Mouse (Mus musculus) 3T3-L1 (cell line): ENCODE measurements around the gene Hnrnpab.
"Not testable (repeated sequence)": the region's sequence is repeated elsewhere in the genome, so short reads cannot be mapped to it uniquely, and the experiment has no call there.

Source experiments
- DNase-seq: peaks from one replicate; pipeline ENCODE4 v3.0.0-alpha.2; 2015; ENCODE audit warnings: low read depth, low spot score

Hnrnpab gene

DNA sequence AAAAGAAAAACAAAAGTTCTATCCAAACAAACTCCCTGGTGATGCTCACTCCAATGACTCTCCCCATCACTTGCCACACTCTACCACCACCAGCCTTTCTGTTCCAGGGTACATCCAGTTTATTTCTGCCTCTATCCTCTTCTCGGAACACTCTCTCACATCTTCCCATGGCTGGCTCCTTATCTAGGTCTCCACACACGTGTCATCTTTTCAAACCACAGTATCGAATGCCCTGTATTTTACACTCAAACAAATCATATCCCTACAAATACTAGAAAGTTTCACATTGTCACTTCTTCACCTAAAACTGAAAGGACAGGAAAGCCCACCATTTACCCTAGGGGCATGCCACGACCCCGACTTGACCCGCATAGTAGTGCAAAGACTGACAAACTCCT, 28.5 kb upstream of the Hnrnpab start:
- DNase-seq = no peak

DNA sequence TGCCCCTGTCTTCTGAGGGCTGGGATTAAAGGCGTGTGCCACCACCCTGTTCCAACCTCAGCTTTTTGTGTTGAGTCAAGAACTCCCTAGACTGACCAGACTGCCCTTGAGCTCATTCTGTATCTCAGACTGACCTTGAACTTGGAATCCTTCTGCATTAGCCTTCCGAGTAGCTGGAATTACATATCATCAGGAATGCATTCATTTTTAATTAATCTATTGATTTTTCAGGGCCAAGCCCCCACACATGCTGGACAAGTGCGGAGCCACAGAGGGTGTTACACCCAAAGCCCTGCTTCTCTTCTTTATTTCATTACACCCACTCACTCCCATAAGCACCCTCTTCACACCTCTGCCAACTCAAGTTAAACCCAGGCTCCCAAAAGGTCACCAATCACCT, 27.1 kb upstream of the Hnrnpab start:
- DNase-seq = no peak

DNA sequence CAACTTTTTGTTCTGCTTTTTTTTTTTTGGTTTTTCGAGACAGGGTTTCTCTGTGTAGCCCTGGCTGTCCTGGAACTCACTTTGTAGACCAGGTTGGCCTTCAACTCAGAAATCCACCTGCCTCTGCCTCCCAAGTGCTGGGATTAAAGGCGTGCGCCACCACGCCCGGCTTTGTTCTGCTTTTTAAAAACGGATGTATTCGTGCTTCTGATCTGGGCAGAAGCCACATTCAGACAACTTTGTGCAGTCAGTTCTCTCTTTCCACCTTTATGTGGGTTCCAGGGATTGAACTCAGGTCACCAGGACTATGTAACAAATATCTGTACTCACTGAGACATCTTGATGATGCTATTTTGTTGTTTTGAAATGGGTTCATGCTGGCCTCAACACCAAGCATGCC, 26.6 kb upstream of the Hnrnpab start:
- not testable (repeated sequence) for DNase-seq

GRCm38 (mm10) chr11:51632130-51632753, 25.6 kb upstream of the Hnrnpab start:
- DNase-seq = no peak

- DNase-seq = no peak
These were observed 23.1 kb upstream of the Hnrnpab start for GRCm38 (mm10) chr11:51629651-51630314.

DNA sequence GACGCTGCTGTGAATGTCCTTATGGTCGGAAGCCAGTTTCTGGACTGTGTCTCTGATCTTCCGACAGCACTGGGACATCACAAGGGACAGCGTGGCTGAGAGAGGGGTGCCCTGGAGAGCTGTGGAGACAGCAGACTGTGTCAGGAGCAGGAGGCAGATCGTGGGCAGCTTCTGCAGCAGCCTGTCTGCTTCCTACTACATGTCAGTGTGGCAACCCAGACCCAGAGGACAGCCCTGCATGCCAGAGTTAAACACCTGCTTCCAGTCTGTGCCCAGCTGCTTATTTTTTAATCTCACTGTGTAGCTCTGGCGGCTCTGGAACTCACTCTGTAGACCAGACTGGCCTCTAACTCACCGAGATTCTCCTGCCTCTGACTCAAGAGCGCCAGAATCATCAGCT, 21.3 kb upstream of the Hnrnpab start:
- no peak for DNase-seq

- DNase-seq = no peak
These were observed 20.8 kb upstream of the Hnrnpab start for GRCm38 (mm10) chr11:51627425-51627824.

DNA sequence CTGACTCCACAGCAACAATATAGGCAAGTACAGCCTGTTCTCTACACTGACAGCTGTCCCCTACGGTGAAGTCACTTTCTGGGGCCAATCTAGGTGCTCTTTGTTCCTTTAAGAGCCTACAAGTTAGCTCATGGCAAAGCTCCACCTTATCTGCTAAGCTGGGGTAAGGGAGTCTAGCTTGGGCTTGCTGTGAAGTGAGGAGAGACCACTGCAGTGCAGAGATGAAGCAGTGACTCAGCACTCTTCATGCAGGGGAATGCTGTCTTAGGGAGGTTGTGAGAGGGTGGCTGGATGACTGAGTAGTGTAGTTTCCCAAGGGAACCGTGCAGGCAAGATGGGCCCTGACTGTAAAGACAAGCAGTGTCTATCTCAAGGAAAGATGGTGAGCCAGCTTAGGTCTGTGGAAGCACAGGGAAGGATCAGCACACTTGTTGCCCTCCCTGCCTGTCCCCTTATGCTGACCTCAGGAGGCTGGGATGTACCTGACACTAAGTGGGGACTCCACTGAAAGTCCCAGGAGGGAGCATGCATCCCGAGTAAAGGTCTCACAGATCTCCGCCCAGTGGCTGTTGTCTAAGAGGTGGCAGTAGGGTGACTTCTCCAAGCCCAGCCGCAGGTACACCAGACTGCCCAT, 18.7 kb upstream of the Hnrnpab start:
- DNase-seq = no peak

DNA sequence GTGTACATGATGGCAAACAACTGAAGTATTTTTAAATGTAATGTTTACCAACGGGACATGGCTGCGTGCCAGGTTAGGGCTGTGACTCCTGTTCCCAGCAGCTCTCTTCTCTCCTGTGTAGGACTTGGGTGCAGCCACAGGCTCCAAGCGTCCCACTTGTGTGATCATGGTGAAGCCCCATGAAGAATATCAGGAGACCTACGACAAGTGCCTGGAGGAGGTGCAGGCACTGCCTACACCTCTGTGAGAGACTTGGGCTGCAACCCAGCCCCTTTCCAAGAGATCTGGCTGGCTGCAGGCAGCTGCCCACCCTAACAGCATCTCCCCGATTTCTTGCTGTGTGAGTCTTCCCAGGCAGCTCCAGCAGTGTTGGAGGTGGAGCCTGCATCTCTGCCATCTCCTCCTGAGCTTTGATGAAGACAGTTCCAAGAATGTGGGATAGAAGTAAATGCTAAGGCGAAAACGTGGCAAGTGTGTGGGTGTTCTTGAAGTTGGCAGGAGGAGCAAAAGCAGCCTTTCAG, 16.4 kb upstream of the Hnrnpab start:
- no peak for DNase-seq

DNA sequence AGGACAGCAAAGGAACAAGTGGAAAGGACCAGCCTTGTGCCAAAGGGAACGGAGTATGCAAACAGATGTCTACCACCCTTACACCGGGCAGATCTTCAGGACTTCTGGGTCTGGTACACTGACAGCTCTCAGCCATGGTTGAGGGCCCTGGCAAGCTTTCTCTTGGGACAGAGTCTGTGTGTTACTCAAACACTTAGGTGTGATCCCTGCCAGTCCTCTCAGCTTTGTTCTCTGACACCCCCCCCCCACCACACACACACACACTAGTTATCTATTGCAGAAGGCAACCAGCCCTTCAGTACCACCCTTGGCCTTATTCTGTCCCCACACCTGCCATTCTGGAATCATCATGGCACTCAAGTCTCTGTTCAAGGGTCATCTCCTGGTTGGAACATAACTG, 15.1 kb upstream of the Hnrnpab start:
- DNase-seq = no peak

GRCm38 (mm10) chr11:51620084-51620483, 13.4 kb upstream of the Hnrnpab start:
- no peak for DNase-seq

GRCm38 (mm10) chr11:51619409-51620060, 12.9 kb upstream of the Hnrnpab start, which contains the start of gene Nhp2:
Gene Nhp2, plus strand, starts transcription at chr11:51619735.
- peak; percentile 100 for DNase-seq

- no peak for DNase-seq
These were observed 12.3 kb upstream of the Hnrnpab start for GRCm38 (mm10) chr11:51618894-51619408.

DNA sequence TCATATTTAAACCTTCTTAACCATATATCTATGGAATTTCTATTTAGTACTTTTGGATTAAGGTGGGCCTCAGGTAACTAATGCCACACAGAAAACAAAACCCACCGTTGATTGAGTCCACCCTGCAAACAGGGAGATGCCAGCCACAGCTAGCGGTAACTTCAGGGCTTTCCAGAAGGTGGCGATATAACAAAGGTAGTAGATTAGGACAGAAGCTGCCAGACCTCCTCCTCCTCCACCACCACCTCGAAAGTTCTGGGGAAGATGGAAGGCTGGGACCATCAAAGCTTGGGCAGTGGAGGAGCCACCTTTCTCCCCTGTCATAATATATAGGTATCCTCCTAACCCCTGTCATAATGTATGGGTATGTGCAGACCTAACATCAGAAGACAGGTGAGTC, 11.0 kb upstream of the Hnrnpab start:
- DNase-seq = peak; percentile 84

DNA sequence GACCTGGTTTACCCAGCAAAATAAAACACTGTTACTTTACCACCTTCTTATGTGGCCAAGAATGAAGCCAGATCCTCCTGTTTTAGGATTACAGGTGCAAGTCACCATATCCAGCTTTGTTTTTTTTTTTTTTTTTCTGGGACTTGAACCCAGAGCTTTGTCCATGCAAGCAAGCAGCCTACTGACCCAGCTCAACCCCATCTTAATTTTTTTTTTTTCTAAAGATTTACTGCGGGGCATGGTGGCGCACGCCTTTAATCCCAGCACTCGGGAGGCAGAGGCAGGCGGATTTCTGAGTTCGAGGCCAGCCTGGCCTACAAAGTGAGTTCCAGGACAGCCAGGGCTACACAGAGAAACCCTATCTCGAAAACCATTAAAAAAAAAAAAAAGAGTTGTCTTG, 9.5 kb upstream of the Hnrnpab start:
- not testable (repeated sequence) for DNase-seq

DNA sequence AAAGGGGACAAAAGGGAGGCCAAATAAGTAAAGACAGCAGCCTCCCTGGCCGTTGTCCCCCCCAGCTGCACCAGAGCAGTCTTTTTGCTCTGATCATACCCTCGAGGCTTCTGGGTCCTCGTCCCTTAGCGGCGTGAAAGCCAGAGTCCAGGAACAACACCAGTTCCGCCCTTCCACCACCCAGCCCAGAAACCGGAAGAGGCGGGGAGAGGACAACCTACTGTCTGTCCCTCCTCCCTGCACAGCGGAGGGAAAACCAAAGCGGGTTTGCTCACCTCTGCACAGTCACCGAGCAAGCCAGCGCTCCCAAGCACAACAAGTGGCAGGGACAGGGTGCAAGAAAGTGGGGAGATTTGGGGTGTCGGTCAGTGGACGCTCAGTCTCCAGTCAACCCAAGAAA, 9.0 kb upstream of the Hnrnpab start:
- DNase-seq = peak; percentile 90

- no peak for DNase-seq
These were observed 8.5 kb upstream of the Hnrnpab start for GRCm38 (mm10) chr11:51615129-51615528.

DNA sequence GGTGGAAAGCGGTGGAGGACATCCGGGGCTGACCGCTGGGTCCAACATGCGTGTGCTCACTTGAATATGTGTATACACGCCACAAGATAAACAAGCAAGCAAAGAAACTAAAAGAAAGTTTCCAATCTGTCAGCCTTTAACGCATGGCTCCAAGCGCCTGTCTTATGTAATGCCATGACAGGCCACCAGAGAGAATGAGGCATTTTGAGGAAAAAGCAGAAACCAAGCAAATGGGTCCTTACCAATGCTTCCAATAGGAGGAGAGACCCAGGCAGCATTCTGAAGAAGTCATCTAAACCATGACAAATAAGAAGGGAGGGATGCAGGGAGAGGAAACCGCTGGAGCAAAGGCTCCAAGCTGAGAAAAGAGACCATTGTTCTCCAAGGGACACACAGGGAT, 7.6 kb upstream of the Hnrnpab start:
- DNase-seq = no peak

DNA sequence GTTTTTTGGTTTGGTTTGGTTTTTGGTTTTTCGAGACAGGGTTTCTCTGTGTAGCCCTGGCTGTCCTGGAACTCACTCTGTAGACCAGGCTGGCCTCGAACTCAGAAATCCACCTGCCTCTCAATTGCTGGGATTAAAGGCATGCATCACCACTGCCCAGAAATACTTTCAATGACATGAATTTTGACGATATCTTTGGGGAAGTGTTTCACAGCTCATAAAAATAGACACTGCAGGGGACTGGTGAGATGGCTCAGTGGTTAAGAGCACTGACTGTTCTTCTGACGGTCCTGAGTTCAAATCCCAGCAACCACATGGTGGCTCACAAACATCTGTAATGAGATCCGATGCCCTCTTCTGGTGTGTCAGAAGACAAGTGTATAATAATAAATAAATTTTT, 3.3 kb upstream of the Hnrnpab start:
- DNase-seq = not testable (repeated sequence)

DNA sequence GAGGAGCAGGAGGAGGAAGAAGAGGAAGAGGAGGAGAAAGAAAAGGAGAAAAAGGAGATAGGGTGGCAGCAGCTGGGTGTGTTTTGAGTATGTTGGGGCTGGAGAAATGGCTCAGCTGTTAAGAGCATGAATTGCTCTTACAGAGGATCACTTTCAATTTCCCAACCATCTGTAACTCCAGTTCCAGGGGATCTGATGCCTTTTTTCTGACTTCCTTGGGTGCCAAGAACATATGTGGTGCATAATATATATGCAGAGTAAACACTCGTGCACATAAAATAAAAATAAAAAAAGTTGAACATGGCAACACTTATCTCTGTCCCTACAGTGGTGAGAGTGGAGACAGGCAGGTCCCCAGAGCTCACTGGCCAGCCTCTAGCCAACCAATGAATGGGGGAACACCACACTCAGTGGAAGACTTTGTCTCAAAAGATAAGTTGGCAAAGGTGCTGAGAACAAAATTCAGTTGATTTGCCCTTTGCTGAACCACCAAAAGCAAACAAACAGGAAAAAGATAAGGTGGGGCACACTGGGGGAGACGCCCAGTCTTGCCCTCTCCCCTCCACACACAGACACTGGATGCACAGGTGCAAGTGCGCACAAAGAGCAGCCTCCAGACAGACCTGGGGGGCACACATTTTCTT, 2.7 kb upstream of the Hnrnpab start:
- no peak for DNase-seq

- no peak for DNase-seq
These were observed 570 bp upstream of the Hnrnpab start for GRCm38 (mm10) chr11:51607096-51607738.
